Mouse (Mus musculus) stomach, embryonic 14.5 days (tissue): ENCODE measurements at regions not wholly inside any gene's neighbourhood (a gene's known extent, or its start where the extent isn't known, plus 50 kb on each side); places are given as distances from the start of the nearest gene placed in this dataset.

ENCODE experiments used
- ATAC-seq: fragments of 200-750 bp; cut with Nextera tagmentation; 2 replicates; pipeline ENCODE4 v1.8.0; 2017; ENCODE audit warnings: low read depth, moderate TSS enrichment; ENCODE audit not compliant: insufficient number of reproducible peaks, insufficient read depth, low FRiP score
- H3K27ac ChIP-seq: fragments of 300-500 bp; sonication (generic); 2 replicates; pipeline ENCODE4 v1.5.1; 2014; ENCODE audit warnings: mild to moderate bottlenecking, low read length, moderate library complexity, mixed read lengths
- H3K27me3 ChIP-seq: fragments of 300-500 bp; sonication (generic); 2 replicates; pipeline ENCODE4 v1.6.1; 2014; ENCODE audit warnings: low read length, control low read depth, mixed read lengths; ENCODE audit not compliant: control insufficient read depth, insufficient read depth
- H3K36me3 ChIP-seq: fragments of 300-500 bp; sonication (generic); 2 replicates; pipeline ENCODE4 v1.6.1; 2014; ENCODE audit warnings: mild to moderate bottlenecking, control low read depth, low read length, moderate library complexity, mixed read lengths; ENCODE audit not compliant: control insufficient read depth, insufficient read depth
- H3K4me1 ChIP-seq: fragments of 300-500 bp; sonication (generic); 2 replicates; pipeline ENCODE4 v1.6.1; 2014; ENCODE audit warnings: low read length, control low read depth, mixed read lengths; ENCODE audit not compliant: control insufficient read depth, insufficient read depth
- H3K4me2 ChIP-seq: fragments of 300-500 bp; sonication (generic); replicated peaks from 2 replicates; pipeline ENCODE4 v1.6.1; 2014; ENCODE audit warnings: low read depth, low read length, control low read depth
- H3K4me3 ChIP-seq: fragments of 300-500 bp; sonication (generic); 2 replicates; pipeline ENCODE4 v1.5.1; 2014; ENCODE audit warnings: low read depth, low read length, control low read depth
- H3K9ac ChIP-seq: fragments of 300-500 bp; sonication (generic); replicated peaks from 2 replicates; pipeline ENCODE4 v1.6.1; 2014; ENCODE audit warnings: low read depth, mild to moderate bottlenecking, control low read depth, low read length, moderate library complexity, mixed read lengths
- H3K9me3 ChIP-seq: fragments of 300-500 bp; sonication (generic); 2 replicates; pipeline ENCODE4 v1.6.1; 2016; ENCODE audit warnings: low read depth, low read length, control low read depth; ENCODE audit not compliant: control insufficient read depth
- WGBS: fragments of 180-500 bp; shearing (Covaris S2); extraction: QIAGEN DNeasy Blood & Tissue Kit; methylation state at CpG from one replicate; pipeline ENCODE4 v1.1.7; 2014; 5-methylcytosine and 5-hydroxymethylcytosine counted together

DNA sequence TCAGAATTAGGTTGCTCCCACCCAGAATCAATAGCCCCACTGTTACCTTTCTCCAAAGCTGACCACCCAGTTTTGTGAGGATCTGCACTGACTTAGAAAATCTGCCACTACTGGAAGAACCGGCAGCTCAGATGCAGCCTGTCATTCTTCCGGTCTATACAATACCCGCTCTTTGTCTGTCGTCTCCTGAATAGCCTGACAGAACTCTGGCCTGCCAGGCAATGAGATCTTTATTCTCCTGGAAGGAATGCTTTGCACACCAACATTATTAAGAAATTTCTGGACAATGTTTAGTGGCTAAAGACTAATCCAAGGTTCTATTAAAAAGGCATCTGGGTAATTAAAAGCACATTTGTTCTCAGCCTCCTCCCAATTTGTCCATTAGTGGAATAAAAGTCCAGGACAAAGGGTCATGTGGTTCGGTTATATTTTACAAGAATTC is 2232.0 kb downstream of the 4930444P10Rik start:
- Histone ChIP-seq H3K9ac (no peak overlapping the region), H3K36me3 (no peaks in the 10 kb centered on the region), H3K4me2 (no peak overlapping the region), H3K9me3 (no peaks in the 10 kb centered on the region), H3K27me3 (no peaks in the 10 kb centered on the region), H3K4me3 (no peak overlapping the region), H3K4me1 (no peaks in the 10 kb centered on the region), H3K27ac (no peak overlapping the region)
- ATAC-seq: no peak
- WGBS: 63% methylated on average over 5 of the region's 5 CpGs

DNA sequence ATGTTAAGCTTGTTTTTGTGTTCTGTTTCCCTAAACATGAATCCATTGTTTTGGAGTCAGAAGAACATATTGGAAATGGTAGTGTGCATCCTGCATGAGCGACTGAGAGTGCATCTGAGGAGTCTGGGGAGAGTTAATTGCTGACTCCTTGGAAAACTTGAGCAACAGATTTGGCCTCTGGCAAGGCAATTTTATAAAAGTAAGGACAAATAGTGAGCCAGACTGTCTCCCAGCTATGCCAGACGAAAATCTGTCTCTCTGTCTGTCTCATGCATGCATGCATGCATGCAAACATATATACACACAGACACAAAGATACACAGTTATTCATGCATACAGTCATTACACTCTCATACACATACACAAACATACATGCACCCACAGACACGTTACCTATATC is 2232.7 kb downstream of the 4930444P10Rik start:
- H3K9ac ChIP-seq: no peak overlapping the region
- H3K4me3 ChIP-seq: no peak overlapping the region
- no peaks in the 10 kb centered on the region for H3K27me3 ChIP-seq
- no peaks in the 10 kb centered on the region for H3K9me3 ChIP-seq
- H3K27ac ChIP-seq: no peak overlapping the region
- no peaks in the 10 kb centered on the region for H3K36me3 ChIP-seq
- no peak overlapping the region for H3K4me2 ChIP-seq
- 66% methylated on average over 3 of the region's 3 CpGs for WGBS
- H3K4me1 ChIP-seq: no peaks in the 10 kb centered on the region
- no peak for ATAC-seq

DNA sequence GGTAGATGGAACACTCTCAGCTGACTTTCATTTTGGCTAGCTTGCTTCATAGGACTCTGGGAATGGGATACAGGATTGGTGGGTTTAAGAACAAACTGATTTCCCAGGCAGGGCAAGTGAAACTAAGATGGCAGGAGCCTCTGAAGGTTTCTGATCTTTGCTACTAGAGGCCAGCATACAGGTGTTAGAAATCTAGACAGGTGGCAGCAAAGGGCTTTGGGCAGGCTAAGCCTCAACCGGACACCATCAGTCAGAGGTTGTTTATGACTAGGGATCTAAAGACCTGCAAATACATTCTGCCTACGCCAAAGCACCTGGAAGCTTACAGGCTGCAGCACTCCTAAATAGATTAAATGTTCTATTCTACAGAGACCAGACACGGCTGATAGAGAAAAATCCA is 2233.4 kb downstream of the 4930444P10Rik start:
- H3K27me3 ChIP-seq: no peaks in the 10 kb centered on the region
- H3K4me2 ChIP-seq: no peak overlapping the region
- H3K4me3 ChIP-seq: no peak overlapping the region
- WGBS: 33% methylated on average over 3 of the region's 3 CpGs
- ATAC-seq: no peak
- no peaks in the 10 kb centered on the region for H3K4me1 ChIP-seq
- no peak overlapping the region for H3K9ac ChIP-seq
- H3K27ac ChIP-seq: no peak overlapping the region
- H3K9me3 ChIP-seq: no peaks in the 10 kb centered on the region
- H3K36me3 ChIP-seq: no peaks in the 10 kb centered on the region

DNA sequence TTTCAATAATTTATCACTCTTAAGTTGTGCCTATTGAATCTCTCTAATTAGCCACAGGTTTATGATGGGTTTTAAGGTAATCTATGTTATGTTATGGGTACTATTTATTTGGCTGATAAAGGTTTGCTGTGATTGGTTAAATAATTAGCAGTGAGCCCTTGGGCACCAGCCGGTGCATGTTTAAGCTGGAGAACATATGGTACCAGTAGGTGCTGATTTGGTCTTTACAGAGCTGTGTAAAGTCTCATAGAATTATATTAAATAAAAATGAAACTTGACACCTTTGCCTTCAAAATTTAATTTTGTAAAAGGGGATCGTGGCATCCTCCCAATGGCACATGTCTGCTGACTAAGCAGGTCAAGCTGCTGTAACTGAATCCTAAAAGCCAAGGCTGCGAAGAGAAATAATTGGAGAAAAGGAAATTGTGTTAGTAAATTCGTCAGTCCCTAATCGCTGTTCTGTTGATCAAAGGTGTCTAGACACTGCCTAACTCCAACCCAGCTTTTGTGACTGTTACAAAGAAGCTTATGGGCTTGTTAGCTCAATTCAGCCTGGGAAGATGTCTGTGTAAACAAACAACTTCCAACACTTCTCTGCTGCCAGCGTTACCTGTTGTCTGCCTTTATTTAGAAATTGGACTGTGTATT is 2234.6 kb downstream of the 4930444P10Rik start:
- no peak overlapping the region for H3K9ac ChIP-seq
- H3K27ac ChIP-seq: no peak overlapping the region
- no peak for ATAC-seq
- H3K27me3 ChIP-seq: no peaks in the 10 kb centered on the region
- H3K4me2 ChIP-seq: no peak overlapping the region
- H3K9me3 ChIP-seq: no peaks in the 10 kb centered on the region
- H3K36me3 ChIP-seq: no peaks in the 10 kb centered on the region
- no peak overlapping the region for H3K4me3 ChIP-seq
- WGBS: 60% methylated on average over 6 of the region's 6 CpGs
- no peaks in the 10 kb centered on the region for H3K4me1 ChIP-seq

DNA sequence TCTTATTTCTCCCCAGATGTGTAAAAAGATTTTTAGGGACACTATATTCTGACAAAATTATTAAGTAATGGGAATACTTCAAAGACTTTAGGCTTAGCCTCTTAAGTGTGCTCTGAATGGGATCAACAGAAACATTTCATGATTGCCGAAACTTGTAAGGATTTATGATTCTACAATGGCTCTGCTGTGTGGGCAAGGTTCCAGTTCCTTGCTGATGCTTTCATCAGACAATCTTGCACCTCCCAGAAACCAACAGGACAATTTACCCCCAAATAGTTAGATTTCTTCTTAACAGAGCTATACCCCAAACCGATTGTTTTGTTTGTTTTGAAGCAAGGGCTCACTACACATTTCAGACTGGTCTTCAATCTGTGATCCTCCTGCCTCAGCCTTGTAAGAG is 2236.1 kb downstream of the 4930444P10Rik start:
- no peaks in the 10 kb centered on the region for H3K9me3 ChIP-seq
- no peak overlapping the region for H3K9ac ChIP-seq
- 59% methylated on average over 2 of the region's 2 CpGs for WGBS
- H3K4me3 ChIP-seq: no peak overlapping the region
- H3K36me3 ChIP-seq: no peaks in the 10 kb centered on the region
- H3K4me1 ChIP-seq: no peaks in the 10 kb centered on the region
- no peak overlapping the region for H3K4me2 ChIP-seq
- H3K27me3 ChIP-seq: no peaks in the 10 kb centered on the region
- no peak for ATAC-seq
- H3K27ac ChIP-seq: no peak overlapping the region

DNA sequence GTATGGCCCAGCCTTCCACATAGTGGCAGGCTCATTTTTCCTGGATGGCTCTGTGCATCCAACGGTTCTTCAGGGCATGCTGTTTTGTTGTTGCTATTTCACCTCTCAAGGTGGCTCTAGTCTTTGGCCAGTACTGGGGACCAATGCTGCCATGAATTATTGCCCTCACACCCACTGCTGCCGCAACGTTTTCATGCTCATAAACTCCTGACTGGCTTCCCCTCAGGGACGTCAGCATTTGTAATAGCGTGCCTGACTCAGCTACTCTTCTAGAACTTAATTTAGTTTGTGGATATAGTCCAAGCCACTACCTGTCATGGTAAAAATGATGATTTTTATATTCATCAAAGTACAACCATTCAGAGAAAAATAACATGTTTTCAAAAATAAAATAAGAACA is 2242.0 kb downstream of the 4930444P10Rik start:
- Histone ChIP-seq H3K27me3 (no peaks in the 10 kb centered on the region), H3K9me3 (no peaks in the 10 kb centered on the region), H3K4me1 (no peaks in the 10 kb centered on the region), H3K9ac (no peak overlapping the region), H3K27ac (no peak overlapping the region), H3K36me3 (no peaks in the 10 kb centered on the region), H3K4me3 (no peak overlapping the region), H3K4me2 (no peak overlapping the region)
- no peak for ATAC-seq
- WGBS: 65% methylated on average over 5 of the region's 5 CpGs

DNA sequence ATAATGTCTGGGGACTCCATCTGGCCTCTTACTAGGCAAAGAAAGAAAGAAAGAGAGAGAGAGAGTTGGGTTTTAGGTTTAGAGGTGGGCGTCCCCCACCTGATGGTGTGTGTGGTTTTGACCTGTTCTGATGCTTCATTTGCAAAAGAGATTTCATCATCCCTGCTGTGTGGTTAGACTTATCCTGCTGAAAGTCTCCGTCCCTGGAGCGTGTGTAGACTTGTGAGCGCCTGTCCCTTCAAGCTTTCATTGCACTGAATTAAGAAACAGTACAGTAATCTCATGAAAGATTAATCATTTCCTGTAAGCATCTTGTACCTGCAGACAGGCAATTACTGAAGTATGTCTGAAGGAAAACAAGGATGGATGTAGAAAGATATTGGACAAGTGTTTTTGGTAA is 2244.1 kb downstream of the 4930444P10Rik start:
- Histone ChIP-seq H3K4me1 (no peaks in the 10 kb centered on the region), H3K27me3 (no peaks in the 10 kb centered on the region), H3K9me3 (no peaks in the 10 kb centered on the region), H3K36me3 (no peaks in the 10 kb centered on the region), H3K4me3 (no peak overlapping the region), H3K27ac (no peak overlapping the region), H3K4me2 (no peak overlapping the region), H3K9ac (no peak overlapping the region)
- no peak for ATAC-seq
- WGBS: 68% methylated on average over 4 of the region's 4 CpGs

DNA sequence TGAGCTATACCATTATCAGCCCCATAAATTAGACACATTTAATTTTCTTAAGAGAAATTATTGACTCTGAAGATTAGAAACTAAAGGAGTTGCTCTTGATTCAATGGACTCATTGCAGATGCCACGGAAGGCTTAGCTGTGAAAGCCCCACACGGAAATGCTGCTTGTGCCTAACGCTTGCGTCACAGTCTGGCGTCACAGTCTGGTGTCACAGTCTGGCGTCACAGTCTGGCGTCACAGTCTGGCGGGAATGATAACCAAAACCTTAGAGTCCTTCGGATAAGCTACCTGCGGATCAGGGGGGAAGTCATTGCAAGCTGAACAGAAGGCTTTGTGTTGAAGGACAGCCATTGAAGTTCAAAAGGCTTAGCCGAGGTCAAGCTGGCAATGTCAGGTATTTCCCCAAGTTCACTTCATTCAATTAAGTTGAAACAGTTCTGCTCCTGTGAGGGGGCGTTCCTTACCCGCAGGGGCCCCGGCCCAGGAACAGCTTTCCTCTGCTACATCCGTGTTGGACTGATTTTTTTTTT is 2246.7 kb downstream of the 4930444P10Rik start:
- H3K4me3 ChIP-seq: no peak overlapping the region
- H3K27ac ChIP-seq: no peak overlapping the region
- WGBS: 67% methylated on average over 15 of the region's 15 CpGs
- no peak overlapping the region for H3K9ac ChIP-seq
- H3K4me1 ChIP-seq: no peaks in the 10 kb centered on the region
- H3K9me3 ChIP-seq: no peaks in the 10 kb centered on the region
- no peak overlapping the region for H3K4me2 ChIP-seq
- ATAC-seq: no peak
- no peaks in the 10 kb centered on the region for H3K27me3 ChIP-seq
- no peaks in the 10 kb centered on the region for H3K36me3 ChIP-seq

DNA sequence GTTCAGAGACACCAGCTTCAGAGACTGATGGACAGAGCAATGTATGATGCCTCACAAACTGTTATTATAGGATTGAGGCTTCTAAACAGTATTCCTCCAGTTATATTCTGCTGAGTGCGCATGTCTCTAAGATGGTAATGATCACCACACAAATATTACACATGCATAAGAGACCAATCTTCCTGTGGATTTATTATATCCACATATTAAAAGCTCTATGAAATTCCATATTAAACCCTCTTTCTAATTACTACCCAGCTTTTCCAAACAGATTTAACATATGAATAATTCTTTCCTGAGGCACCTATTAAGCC is 2252.9 kb downstream of the 4930444P10Rik start:
- H3K36me3 ChIP-seq: no peaks in the 10 kb centered on the region
- no peaks in the 10 kb centered on the region for H3K9me3 ChIP-seq
- WGBS: 96% methylated on average over 1 of the region's 1 CpGs
- no peak overlapping the region for H3K4me3 ChIP-seq
- no peak for ATAC-seq
- no peak overlapping the region for H3K9ac ChIP-seq
- no peak overlapping the region for H3K4me2 ChIP-seq
- no peak overlapping the region for H3K27ac ChIP-seq
- H3K4me1 ChIP-seq: no peaks in the 10 kb centered on the region
- no peaks in the 10 kb centered on the region for H3K27me3 ChIP-seq
